22 mouse cellular contexts compared by ENCODE assay signal in the genomic region with DNA sequence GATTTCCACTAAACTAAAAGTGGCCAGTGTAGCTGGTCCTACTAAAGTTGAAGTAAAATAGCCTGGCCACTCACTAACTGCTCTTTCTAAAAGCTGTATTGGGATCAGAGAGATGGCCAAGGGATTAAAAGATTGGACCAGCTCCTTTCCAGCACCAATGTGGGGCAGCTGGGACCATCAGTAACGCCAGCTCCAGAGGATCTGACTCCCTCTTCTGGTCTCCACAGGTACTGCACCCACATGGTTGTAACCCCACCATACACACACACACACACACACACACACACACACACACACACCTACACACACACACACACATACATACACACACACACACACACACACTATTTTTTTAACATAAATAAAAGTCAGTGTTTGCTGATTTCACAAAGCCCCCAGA.
DNase-seq lines count a peak whose midpoint lies in the region; ATAC-seq and TF ChIP-seq lines count a peak whose summit lies in the region.
"Had no signal": no experiment of that assay in that cellular context is flagged by ENCODE, and none has a peak within 500 bp of the region (broad histone marks: within the 10 kb centered on the region; RNA-seq: fewer than 3 reads in every experiment).

No protein-coding gene starts in this region.

- no peak overlapping the region for H3K4me2 ChIP-seq in midbrain, embryonic 11.5 days
- H3K4me2 ChIP-seq in midbrain, embryonic 13.5 days (replicated peaks) = no peak overlapping the region
- H3K4me2 ChIP-seq in stomach, postnatal 0 days (replicated peaks; ENCODE audit: low read depth) = no peak overlapping the region
- H3K4me2 ChIP-seq: heart, embryonic 12.5 days had no signal

- WGBS in midbrain, embryonic 11.5 days = 80% methylated on average over 1 of the region's 1 CpGs
- 89% methylated on average over 1 of the region's 1 CpGs for WGBS in midbrain, embryonic 13.5 days
- 89% methylated on average over 1 of the region's 1 CpGs for WGBS in stomach, postnatal 0 days

- DNase-seq in cerebellum, postnatal 10 days = peak; percentile 32 to 54
- no peak for DNase-seq in cerebellum, adult 8-10 months
- DNase-seq in layer of hippocampus, adult 2 months (ENCODE audit: low spot score in 2 of 2) = no peak
- no peak for DNase-seq in layer of hippocampus, postnatal 36 days
- peak; percentile 62 for DNase-seq in midbrain, embryonic 11.5 days (ENCODE audit: low spot score, missing footprints)
- DNase-seq in stomach, postnatal 0 days (ENCODE audit: low spot score) = no peak
- DNase-seq in spleen, adult 18-20 months = no peak
- DNase-seq: cerebellum, adult 2 months; gastrocnemius, postnatal 25 days; heart, adult 18-20 months; heart, postnatal 10 days; kidney, adult 18-20 months; kidney, postnatal 25 days; lung, adult 2 months; lung, postnatal 36 days; thymus, adult 2 months had no signal

- H3K9me3 ChIP-seq in midbrain, embryonic 11.5 days (ENCODE audit: control insufficient read depth, low read length) = no peaks in the 10 kb centered on the region
- no peaks in the 10 kb centered on the region for H3K9me3 ChIP-seq in midbrain, embryonic 13.5 days
- H3K9me3 ChIP-seq in stomach, postnatal 0 days (ENCODE audit: control insufficient read depth, low read length) = no peaks in the 10 kb centered on the region
- H3K9me3 ChIP-seq: forebrain, embryonic 10.5 days; heart, embryonic 12.5 days; hindbrain, embryonic 10.5 days had no signal

- no peak overlapping the region for H3K9ac ChIP-seq in midbrain, embryonic 11.5 days (ENCODE audit: low read length)
- no peak overlapping the region for H3K9ac ChIP-seq in midbrain, embryonic 13.5 days (replicated peaks)
- H3K9ac ChIP-seq in stomach, postnatal 0 days (ENCODE audit: low read length) = no peak overlapping the region
- H3K9ac ChIP-seq: heart, embryonic 12.5 days had no signal

- no peaks in the 10 kb centered on the region for H3K27me3 ChIP-seq in midbrain, embryonic 11.5 days (ENCODE audit: control insufficient read depth, insufficient read depth, low read length)
- H3K27me3 ChIP-seq in midbrain, embryonic 13.5 days = peaks cover 10% of the 10 kb centered on the region; the same call in 1 of the 2 replicates
- H3K27me3 ChIP-seq in stomach, postnatal 0 days (ENCODE audit: control insufficient read depth, insufficient read depth, low read length) = no peaks in the 10 kb centered on the region

- no peak for ATAC-seq in midbrain, embryonic 11.5 days (ENCODE audit: low FRiP score)
- ATAC-seq in midbrain, embryonic 13.5 days = no peak
- ATAC-seq in stomach, postnatal 0 days (ENCODE audit: low FRiP score, low TSS enrichment) = no peak
- ATAC-seq: midbrain, embryonic 16.5 days had no signal

- TF ChIP-seq EP300 in stomach, postnatal 0 days (optimal IDR thresholded peaks at IDR 0.05) = no peak

- no peak overlapping the region for H3K27ac ChIP-seq in layer of hippocampus, adult 2 months
- H3K27ac ChIP-seq in midbrain, embryonic 11.5 days (ENCODE audit: low read depth, low read length) = no peak overlapping the region
- no peak overlapping the region for H3K27ac ChIP-seq in midbrain, embryonic 13.5 days
- H3K27ac ChIP-seq in stomach, postnatal 0 days (replicated peaks) = no peak overlapping the region
- H3K27ac ChIP-seq: forebrain, embryonic 10.5 days; hindbrain, embryonic 10.5 days had no signal

- peaks cover 4% of the 10 kb centered on the region for H3K4me1 ChIP-seq in midbrain, embryonic 11.5 days (ENCODE audit: control insufficient read depth, insufficient read depth, low read length)
- H3K4me1 ChIP-seq in midbrain, embryonic 13.5 days (replicated peaks) = peaks cover 13% of the 10 kb centered on the region
- H3K4me1 ChIP-seq in stomach, postnatal 0 days (replicated peaks; ENCODE audit: control insufficient read depth, insufficient read depth) = no peaks in the 10 kb centered on the region
- H3K4me1 ChIP-seq: heart, embryonic 12.5 days; megakaryocyte, embryonic 14.5 days had no signal

- peak; percentile 55 for TF ChIP-seq CTCF in layer of hippocampus, adult 2 months (conservative IDR thresholded peaks at IDR 0.05)
- TF ChIP-seq CTCF in stomach, postnatal 0 days (IDR thresholded peaks at IDR 0.05; ENCODE audit: low read depth) = peak; percentile 26; the same call in 1 of the 2 replicates

- H3K36me3 ChIP-seq in midbrain, embryonic 11.5 days (ENCODE audit: control insufficient read depth, insufficient read depth, low read length) = no peaks in the 10 kb centered on the region
- H3K36me3 ChIP-seq in midbrain, embryonic 13.5 days = no peaks in the 10 kb centered on the region
- no peaks in the 10 kb centered on the region for H3K36me3 ChIP-seq in stomach, postnatal 0 days (ENCODE audit: control insufficient read depth, insufficient read depth, low read length)
- H3K36me3 ChIP-seq: forebrain, embryonic 10.5 days; heart, embryonic 12.5 days; hindbrain, embryonic 10.5 days had no signal

- H3K4me3 ChIP-seq in layer of hippocampus, adult 2 months = no peak overlapping the region
- H3K4me3 ChIP-seq in midbrain, embryonic 11.5 days (ENCODE audit: low read depth, low read length) = no peak overlapping the region
- no peak overlapping the region for H3K4me3 ChIP-seq in midbrain, embryonic 13.5 days (replicated peaks)
- no peak overlapping the region for H3K4me3 ChIP-seq in stomach, postnatal 0 days (ENCODE audit: low read depth, low read length)
- H3K4me3 ChIP-seq: forebrain, embryonic 10.5 days; heart, embryonic 12.5 days; hindbrain, embryonic 10.5 days; megakaryocyte, embryonic 14.5 days had no signal

Comparison
In these comparisons a context has a peak if more than half of its experiments do, and no peak if none do; other contexts are left out.
1. DNase-seq: peak in cerebellum, postnatal 10 days (2 of 2) and midbrain, embryonic 11.5 days (single experiment); none in cerebellum, adult 8-10 months (single experiment), layer of hippocampus, adult 2 months (0 of 2), layer of hippocampus, postnatal 36 days (0 of 2), stomach, postnatal 0 days (single experiment) and spleen, adult 18-20 months (0 of 2).